Mouse (Mus musculus) kidney, postnatal 0 days (tissue): ENCODE data around the gene Eif3a. TPM values are rescaled to one million over a fixed set of nuclear protein-coding genes. Genes with fewer than 3 reads are reported as not detected.

ENCODE experiments used
- ATAC-seq: fragments of 200-750 bp; cut with Nextera tagmentation; replicated peaks from 2 replicates; pipeline ENCODE4 v1.8.0; 2017; ENCODE audit warnings: low read depth, moderate number of reproducible peaks, moderate TSS enrichment, moderate library complexity; ENCODE audit not compliant: low FRiP score
- DNase-seq: peaks from one replicate; pipeline ENCODE4 v3.0.0-alpha.2; 2016; ENCODE audit warnings: low spot score
- H3K27ac ChIP-seq: fragments of 300-500 bp; sonication (generic); 2 replicates; pipeline ENCODE4 v1.5.1; 2014; ENCODE audit warnings: mild to moderate bottlenecking
- H3K27me3 ChIP-seq: fragments of 300-500 bp; sonication (generic); 2 replicates; pipeline ENCODE4 v1.6.1; 2014; ENCODE audit warnings: low read length, mixed read lengths; ENCODE audit not compliant: insufficient read depth
- H3K36me3 ChIP-seq: fragments of 300-500 bp; sonication (generic); 2 replicates; pipeline ENCODE4 v1.6.1; 2014; ENCODE audit warnings: low read length, mixed read lengths; ENCODE audit not compliant: insufficient read depth
- H3K4me1 ChIP-seq: fragments of 300-500 bp; sonication (generic); replicated peaks from 2 replicates; pipeline ENCODE4 v1.6.1; 2014; ENCODE audit warnings: antibody characterized with exemption, low read length, mixed read lengths; ENCODE audit not compliant: insufficient read depth
- H3K4me2 ChIP-seq: fragments of 300-500 bp; sonication (generic); 2 replicates; pipeline ENCODE4 v1.6.1; 2014; ENCODE audit warnings: mild to moderate bottlenecking, low read length, moderate library complexity, mixed read lengths
- H3K4me3 ChIP-seq: fragments of 300-500 bp; sonication (generic); replicated peaks from 2 replicates; pipeline ENCODE4 v1.5.1; 2014; ENCODE audit warnings: low read depth, low read length
- H3K9ac ChIP-seq: fragments of 300-500 bp; sonication (generic); 2 replicates; pipeline ENCODE4 v1.6.1; 2014; ENCODE audit warnings: low read depth, low read length
- H3K9me3 ChIP-seq: fragments of 300-500 bp; sonication (generic); replicated peaks from 2 replicates; pipeline ENCODE4 v1.6.1; 2016; ENCODE audit warnings: low read length, inconsistent platforms, mixed read lengths
- CTCF ChIP-seq: IDR thresholded peaks from 2 replicates; pipeline ENCODE4 v1.5.1; 2016; ENCODE audit warnings: antibody characterized with exemption, low read depth, mild to moderate bottlenecking, moderate library complexity
- WGBS: fragments of 180-500 bp; shearing (Covaris S2); extraction: QIAGEN DNeasy Blood & Tissue Kit; methylation state at CpG from one replicate; pipeline ENCODE4 v1.1.7; 2014; 5-methylcytosine and 5-hydroxymethylcytosine counted together
- polyA plus RNA-seq: library from polyadenylated mRNA; unstranded; fragments of >200 nt; fragmentation: Nextera tagmentation; extraction: Ambion mirVana; gene quantifications from 2 replicates; pipeline ENCODE4 v1.2.1, GENCODE M21; 2015

The Eif3a gene
- polyA plus RNA-seq, 1 experiment from 2014 or later: 97.2 TPM

- Histone ChIP-seq H3K27me3 (no peaks in the 10 kb centered on the region), H3K4me2 (peak overlapping the region; percentile 75), H3K36me3 (no peaks in the 10 kb centered on the region), H3K9me3 (no peaks in the 10 kb centered on the region), H3K9ac (peak overlapping the region; percentile 100), H3K4me3 (peak overlapping the region; percentile 98), H3K4me1 (no peaks in the 10 kb centered on the region; the same call in 1 of the 2 replicates), H3K27ac (peak overlapping the region; percentile 100)
- TF ChIP-seq CTCF: no peak
- DNase-seq: peak; percentile 68
- under 1% methylated on average over 50 of the region's 60 CpGs for WGBS
- ATAC-seq: peak; percentile 61
These were observed 445 bp downstream of the Eif3a start for GRCm38 (mm10) chr19:60789919-60790506.

- no peak for TF ChIP-seq CTCF
- Histone ChIP-seq H3K9ac (peak overlapping the region; percentile 100), H3K27ac (peak overlapping the region; percentile 100), H3K4me1 (no peaks in the 10 kb centered on the region; the same call in 1 of the 2 replicates), H3K36me3 (no peaks in the 10 kb centered on the region), H3K9me3 (no peaks in the 10 kb centered on the region), H3K4me2 (peak overlapping the region; percentile 75), H3K27me3 (no peaks in the 10 kb centered on the region), H3K4me3 (peak overlapping the region; percentile 98)
- ATAC-seq (no peak), DNase-seq (no peak)
- WGBS: 1% methylated on average over 7 of the region's 7 CpGs
These were observed 1.0 kb downstream of the Eif3a start for GRCm38 (mm10) chr19:60789452-60789851.

- TF ChIP-seq CTCF: no peak
- ATAC-seq (no peak), DNase-seq (no peak)
- WGBS: 23% methylated on average over 6 of the region's 6 CpGs
- peak overlapping the region; percentile 98 for H3K4me3 ChIP-seq
- no peak overlapping the region for H3K27ac ChIP-seq
- no peaks in the 10 kb centered on the region for H3K27me3 ChIP-seq
- no peaks in the 10 kb centered on the region for H3K9me3 ChIP-seq
- 0 out of 2 replicates have a peak overlapping the region, but pooled peaks have one; percentile 19 for H3K9ac ChIP-seq
- H3K36me3 ChIP-seq: no peaks in the 10 kb centered on the region
- H3K4me2 ChIP-seq: peak overlapping the region; percentile 75
- H3K4me1 ChIP-seq: no peaks in the 10 kb centered on the region; the same call in 1 of the 2 replicates
These were observed 2.1 kb downstream of the Eif3a start for GRCm38 (mm10) chr19:60788214-60788960.

- Histone ChIP-seq H3K9ac (no peak overlapping the region), H3K27me3 (no peaks in the 10 kb centered on the region), H3K4me1 (no peaks in the 10 kb centered on the region; the same call in 1 of the 2 replicates), H3K9me3 (no peaks in the 10 kb centered on the region), H3K36me3 (no peaks in the 10 kb centered on the region), H3K27ac (no peak overlapping the region), H3K4me2 (peak overlapping the region; percentile 75), H3K4me3 (no peak overlapping the region)
- no peak for ATAC-seq
- no peak for DNase-seq
- TF ChIP-seq CTCF: no peak
- 5% methylated on average over 2 of the region's 2 CpGs for WGBS
These were observed 2.9 kb downstream of the Eif3a start for GRCm38 (mm10) chr19:60787465-60788150.

GRCm38 (mm10) chr19:60784712-60785111 lies 5.7 kb downstream of the Eif3a start:
- no peak for TF ChIP-seq CTCF
- no peaks in the 10 kb centered on the region; the same call in 1 of the 2 replicates for H3K4me1 ChIP-seq
- WGBS: 34% methylated on average over 1 of the region's 1 CpGs

GRCm38 (mm10) chr19:60782034-60782433 lies 8.4 kb downstream of the Eif3a start:
- no peaks in the 10 kb centered on the region for H3K9me3 ChIP-seq
- DNase-seq (no peak), ATAC-seq (no peak)
- H3K9ac ChIP-seq: no peak overlapping the region
- no peaks in the 10 kb centered on the region for H3K27me3 ChIP-seq
- no peak overlapping the region for H3K4me3 ChIP-seq
- H3K4me2 ChIP-seq: no peak overlapping the region
- H3K4me1 ChIP-seq: no peaks in the 10 kb centered on the region; the same call in 1 of the 2 replicates
- H3K27ac ChIP-seq: no peak overlapping the region
- H3K36me3 ChIP-seq: peaks cover 24% of the 10 kb centered on the region; the same call in 1 of the 2 replicates
- TF ChIP-seq CTCF: no peak
- WGBS: 77% methylated on average over 3 of the region's 3 CpGs

More at GRCm38 (mm10) chr19:60784712-60785111, 5.7 kb downstream of the Eif3a start:
- no peak overlapping the region for H3K9ac ChIP-seq
- H3K27ac ChIP-seq: no peak overlapping the region
- no peaks in the 10 kb centered on the region for H3K27me3 ChIP-seq
- no peak overlapping the region for H3K4me2 ChIP-seq
- ATAC-seq (no peak), DNase-seq (no peak)
- no peak overlapping the region for H3K4me3 ChIP-seq
- H3K9me3 ChIP-seq: no peaks in the 10 kb centered on the region
- H3K36me3 ChIP-seq: peaks cover 7% of the 10 kb centered on the region; the same call in 1 of the 2 replicates
